Mouse (Mus musculus) G1E-ER4 (cell line): ENCODE measurements around the gene Phrf1. TPM values are rescaled to one million over a fixed set of nuclear protein-coding genes. Genes with fewer than 3 reads are reported as not detected.

Experiments
- GATA1 ChIP-seq: IDR thresholded peaks from one replicate; pipeline ENCODE4 v1.8.0; 2012; ENCODE audit warnings: low read length, inconsistent platforms
- polyA plus RNA-seq: library from polyadenylated mRNA; stranded (reverse); fragments of >175 nt; gene quantifications from 2 replicates; pipeline ENCODE4 v1.2.3, GENCODE M21; 2012

The Phrf1 gene
- 132 and 133 TPM in 2 replicates for polyA plus RNA-seq

GRCm38 (mm10) chr7:141228279-141229067 is at the start of gene Phrf1:
TSS of gene Phrf1 (plus strand) at chr7:141228784.
- no peak for TF ChIP-seq GATA1

- no peak for TF ChIP-seq GATA1
Observed at GRCm38 (mm10) chr7:141188194-141188593, 40.4 kb upstream of the Phrf1 start.

- TF ChIP-seq GATA1 = no peak
Observed at GRCm38 (mm10) chr7:141188733-141189132, 39.9 kb upstream of the Phrf1 start.

- no peak for TF ChIP-seq GATA1
Observed at GRCm38 (mm10) chr7:141190220-141190619, 38.4 kb upstream of the Phrf1 start.

GRCm38 (mm10) chr7:141191036-141191435 is 37.5 kb upstream of the Phrf1 start:
- TF ChIP-seq GATA1 = no peak

GRCm38 (mm10) chr7:141191796-141192685 is 36.5 kb upstream of the Phrf1 start:
- no peak for TF ChIP-seq GATA1

- no peak for TF ChIP-seq GATA1
Observed at GRCm38 (mm10) chr7:141192776-141193347, 35.7 kb upstream of the Phrf1 start.

- no peak for TF ChIP-seq GATA1
Observed at GRCm38 (mm10) chr7:141193348-141193856, 35.2 kb upstream of the Phrf1 start.

- TF ChIP-seq GATA1 = no peak
Observed at GRCm38 (mm10) chr7:141193948-141194347, 34.6 kb upstream of the Phrf1 start, which contains the start of the genes Hras and Lrrc56. TSS of gene Hras (minus strand) at chr7:141194005. TSS of gene Lrrc56 (plus strand) at chr7:141194157.

- no peak for TF ChIP-seq GATA1
Observed at GRCm38 (mm10) chr7:141194409-141194808, 34.2 kb upstream of the Phrf1 start.

- no peak for TF ChIP-seq GATA1
Observed at GRCm38 (mm10) chr7:141194830-141195229, 33.8 kb upstream of the Phrf1 start.

- no peak for TF ChIP-seq GATA1
Observed at GRCm38 (mm10) chr7:141195754-141196153, 32.8 kb upstream of the Phrf1 start.

GRCm38 (mm10) chr7:141196619-141197282 is 31.8 kb upstream of the Phrf1 start:
- TF ChIP-seq GATA1 = no peak

GRCm38 (mm10) chr7:141198121-141198520 is 30.5 kb upstream of the Phrf1 start:
- no peak for TF ChIP-seq GATA1

- TF ChIP-seq GATA1 = no peak
Observed at GRCm38 (mm10) chr7:141204546-141204945, 24.0 kb upstream of the Phrf1 start.
